Mouse (Mus musculus): ENCODE measurements at regions not wholly inside any gene's neighbourhood (a gene's known extent, or its start where the extent isn't known, plus 50 kb on each side); places are given as distances from the start of the nearest gene placed in this dataset.
A peak's percentile ranks its signal among the peaks of the same experiment; 100 is the strongest.

DNA sequence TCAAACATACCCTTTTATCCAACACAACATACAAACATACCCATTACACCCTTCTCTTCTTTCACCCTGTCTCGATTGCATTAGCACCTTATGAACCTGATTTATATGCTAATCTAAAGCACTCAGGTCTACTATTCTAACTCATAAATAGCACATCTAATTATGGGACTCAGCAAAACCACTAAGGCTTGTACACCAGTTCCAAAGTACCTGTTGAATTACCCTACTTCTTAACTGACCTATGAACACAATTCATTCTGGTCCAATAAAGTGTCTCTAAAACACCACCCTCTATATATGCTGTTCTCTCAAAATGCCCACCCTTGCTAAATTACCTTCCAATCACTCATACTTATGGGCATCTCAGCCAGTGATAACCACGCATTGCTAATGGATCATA, 452.7 kb upstream of the Atp2b1 start:
- DNase-seq (ENCODE audit: low spot score) = no peak

DNA sequence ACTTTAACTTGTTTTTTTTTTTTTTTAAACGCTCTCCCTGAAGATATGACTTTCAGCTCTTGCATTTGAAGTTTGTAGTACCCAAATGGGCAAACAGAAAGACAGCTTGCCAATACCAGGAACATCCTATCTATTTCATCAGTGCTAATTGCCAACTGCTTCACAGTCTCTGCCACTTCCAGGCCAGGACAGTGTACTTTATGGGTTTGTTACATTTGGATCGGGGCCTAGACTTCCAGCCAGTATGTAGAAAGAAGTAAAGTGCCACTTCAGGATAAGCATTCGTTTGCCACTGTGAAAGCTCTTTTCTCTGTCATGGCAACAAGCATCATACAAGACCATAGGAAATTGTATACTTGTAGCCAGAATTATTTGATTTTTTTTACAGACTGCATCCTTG, 439.6 kb upstream of the Atp2b1 start:
- DNase-seq (ENCODE audit: low spot score) = no peak

DNA sequence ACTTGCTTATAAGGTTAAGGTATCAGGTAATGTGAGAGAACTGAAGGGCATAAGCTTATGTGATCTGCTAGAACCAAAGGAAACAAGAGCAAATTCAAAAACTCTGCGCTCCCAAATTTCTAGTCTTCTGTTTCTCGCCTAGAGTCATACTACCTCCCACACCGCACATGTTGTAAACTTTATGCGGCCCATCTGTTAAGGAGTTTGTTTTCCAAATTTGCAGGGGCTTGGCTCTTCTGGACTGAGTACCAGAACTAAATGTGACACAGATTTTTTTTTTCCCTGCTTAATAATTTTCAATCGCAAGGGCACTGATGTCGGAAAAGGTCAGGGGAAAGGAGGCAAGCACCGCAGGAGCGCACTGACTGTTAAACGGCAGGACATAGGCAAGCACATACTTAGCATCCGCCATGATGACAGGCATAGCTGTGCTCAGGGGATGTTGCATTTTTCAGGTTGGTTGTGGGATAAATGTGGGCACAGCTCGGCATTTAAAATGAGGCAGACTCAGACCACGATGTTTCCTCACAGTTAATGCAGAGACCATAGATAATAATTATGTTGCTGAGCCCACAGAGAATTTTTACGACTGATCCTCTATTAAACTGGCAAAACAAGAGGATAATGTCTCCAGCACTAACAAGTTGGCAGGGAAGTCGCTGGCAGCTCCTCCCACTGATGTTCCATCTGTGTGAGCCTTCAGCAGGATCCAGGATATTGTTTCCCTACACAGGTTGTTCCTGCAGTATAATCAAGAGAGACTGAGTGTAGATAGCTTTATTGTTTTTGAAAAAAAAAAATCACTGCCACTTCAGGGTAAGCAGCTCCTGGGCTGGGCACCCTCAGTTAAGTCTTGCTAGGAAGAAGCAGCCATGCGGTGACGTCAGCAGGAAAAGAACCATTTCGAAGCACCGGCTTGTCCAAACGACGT, 428.2 kb upstream of the Atp2b1 start:
- DNase-seq (ENCODE audit: low spot score) = no peak

DNA sequence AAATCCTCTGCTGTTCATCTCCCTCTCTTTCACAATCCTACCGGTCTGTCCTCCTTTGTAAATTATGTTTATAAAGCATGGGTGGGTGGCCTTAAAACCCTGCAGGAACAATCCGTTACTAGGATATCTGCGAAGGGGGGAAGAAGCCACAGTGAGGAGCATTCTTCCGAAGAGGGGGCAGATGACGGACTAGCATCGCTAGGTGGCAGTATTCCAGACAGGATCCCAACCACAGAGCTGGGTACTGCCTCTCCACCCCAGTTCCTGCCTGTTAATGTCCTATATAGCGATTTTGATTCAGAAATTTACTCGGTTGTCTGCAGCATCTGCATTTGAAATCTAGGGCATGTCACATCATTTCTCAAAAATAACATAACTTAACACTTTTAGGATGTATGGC, 419.9 kb upstream of the Atp2b1 start:
- DNase-seq (ENCODE audit: low spot score) = peak; percentile 58

DNA sequence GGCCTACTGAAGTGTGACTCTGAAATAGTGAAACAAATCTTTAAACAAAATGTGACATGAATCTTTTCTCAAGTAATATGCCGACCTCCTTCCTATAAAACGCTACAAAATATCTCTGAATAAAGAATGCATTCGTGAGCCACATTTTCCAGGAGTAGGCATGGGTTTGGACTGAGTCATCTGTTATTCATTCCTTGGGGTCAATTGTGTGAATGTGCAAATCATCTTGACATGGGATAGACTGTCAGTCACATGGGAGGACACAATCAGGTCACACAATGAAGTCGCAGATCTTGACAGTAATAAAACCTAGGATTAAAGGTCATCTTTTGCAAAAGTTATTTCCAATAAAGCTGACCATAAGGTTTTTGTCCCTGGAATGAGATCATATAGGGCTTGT, 418.0 kb upstream of the Atp2b1 start:
- DNase-seq (ENCODE audit: low spot score) = no peak

DNA sequence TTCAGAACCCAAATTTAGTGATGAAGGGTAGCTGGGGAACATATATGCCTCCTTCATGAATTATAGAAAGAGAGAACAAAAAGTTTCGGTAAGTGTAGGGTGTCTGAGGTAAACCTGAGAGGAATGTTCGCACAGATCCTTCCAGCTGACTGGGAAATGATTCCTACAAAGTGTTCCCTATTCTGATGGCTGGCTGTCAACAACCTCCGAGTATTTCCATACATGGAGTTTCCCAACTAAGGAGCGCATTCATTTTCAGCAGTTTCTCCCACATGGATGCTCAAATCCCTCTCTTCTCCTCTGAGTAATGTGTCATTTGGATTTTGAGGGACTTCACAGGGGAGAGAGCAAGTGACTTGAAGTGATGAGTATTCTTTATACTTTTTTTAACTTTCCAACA, 413.9 kb upstream of the Atp2b1 start:
- no peak for DNase-seq (ENCODE audit: low spot score)

DNA sequence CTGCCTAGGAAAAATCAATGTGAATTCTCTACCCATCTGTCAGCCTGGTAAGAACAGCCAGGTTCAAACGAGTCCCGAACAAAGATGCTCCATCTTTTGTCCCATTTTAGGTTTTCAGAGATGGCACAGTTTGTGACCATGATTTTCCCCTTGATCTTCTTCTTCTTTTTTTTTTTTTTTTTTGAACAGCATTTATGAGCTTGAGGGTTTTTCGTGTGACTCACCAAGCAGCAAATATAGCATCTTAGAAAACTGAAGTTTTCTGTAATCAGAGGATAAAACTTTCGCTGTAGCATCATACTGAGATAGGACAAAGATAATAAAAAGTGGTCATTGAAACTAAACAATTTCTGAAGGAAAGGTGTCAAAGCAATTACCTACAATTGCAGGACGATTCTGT, 412.6 kb upstream of the Atp2b1 start:
- no peak for DNase-seq (ENCODE audit: low spot score)

DNA sequence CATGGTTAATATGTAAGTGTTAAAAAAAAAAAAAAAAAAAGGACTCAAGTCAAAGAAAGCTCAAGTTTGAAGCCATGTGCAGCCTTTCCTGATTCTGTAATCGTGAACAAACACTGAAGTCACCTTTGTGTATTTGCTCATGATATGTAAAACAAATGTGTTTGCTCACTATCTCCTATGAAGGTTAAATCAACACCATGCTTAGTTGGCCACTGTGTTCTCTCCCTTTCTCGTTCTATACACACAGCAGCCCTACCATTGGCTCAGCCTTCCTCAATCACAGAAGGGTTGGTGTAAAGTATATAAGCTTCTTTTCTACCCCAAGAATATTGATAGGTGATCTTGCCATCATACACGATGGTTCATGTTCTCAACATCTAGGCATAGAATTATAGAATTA, 409.7 kb upstream of the Atp2b1 start:
- no peak for DNase-seq (ENCODE audit: low spot score)

DNA sequence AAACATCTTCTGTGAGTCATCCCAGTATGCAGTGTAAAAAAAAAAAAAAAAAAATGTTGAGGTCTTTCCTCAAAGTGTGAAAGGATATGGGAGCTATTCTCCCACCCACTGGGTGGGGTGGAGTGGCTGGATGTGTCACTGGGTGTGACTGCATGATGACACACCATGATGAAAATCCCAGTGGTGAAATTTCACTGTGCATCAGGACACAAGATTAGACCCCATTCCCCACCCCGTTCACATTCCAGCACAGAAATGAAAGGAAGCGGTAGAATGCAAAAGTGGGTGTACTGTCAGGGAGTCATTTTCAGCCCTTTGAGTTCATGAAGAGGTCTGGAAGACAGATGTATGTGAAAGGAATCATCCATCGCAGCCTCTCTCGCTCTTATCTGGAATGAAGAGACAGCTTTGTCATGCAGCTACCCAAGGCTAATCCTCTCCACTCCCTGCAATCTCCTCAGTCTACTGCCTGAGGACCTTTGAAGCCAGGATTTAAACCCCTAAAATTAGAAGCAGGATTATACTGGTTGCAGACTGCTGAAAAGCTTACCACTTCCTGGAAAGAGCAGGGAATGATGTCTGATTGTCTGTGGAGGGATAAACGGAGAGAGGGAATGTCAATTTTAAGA, 405.6 kb upstream of the Atp2b1 start:
- DNase-seq (ENCODE audit: low spot score) = no peak

DNA sequence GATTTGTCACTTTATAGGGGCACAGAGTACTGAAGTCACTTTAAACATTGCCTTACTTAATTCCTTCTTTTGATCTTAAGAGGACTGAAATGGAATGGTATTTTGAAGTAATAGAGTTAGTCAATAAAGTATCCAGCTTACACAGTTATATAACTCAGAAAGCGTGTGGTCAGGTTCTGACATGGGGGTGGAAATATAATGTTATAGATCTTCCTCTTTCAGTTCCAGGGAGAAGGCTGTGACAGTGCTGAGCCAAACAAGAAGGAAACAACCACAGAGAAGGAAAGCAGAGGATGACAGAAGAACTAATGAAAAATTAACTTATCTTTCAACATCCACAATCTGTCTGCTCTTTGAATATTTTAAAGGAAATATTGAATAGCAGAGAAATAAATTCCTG, 399.4 kb upstream of the Atp2b1 start:
- DNase-seq (ENCODE audit: low spot score) = no peak

DNA sequence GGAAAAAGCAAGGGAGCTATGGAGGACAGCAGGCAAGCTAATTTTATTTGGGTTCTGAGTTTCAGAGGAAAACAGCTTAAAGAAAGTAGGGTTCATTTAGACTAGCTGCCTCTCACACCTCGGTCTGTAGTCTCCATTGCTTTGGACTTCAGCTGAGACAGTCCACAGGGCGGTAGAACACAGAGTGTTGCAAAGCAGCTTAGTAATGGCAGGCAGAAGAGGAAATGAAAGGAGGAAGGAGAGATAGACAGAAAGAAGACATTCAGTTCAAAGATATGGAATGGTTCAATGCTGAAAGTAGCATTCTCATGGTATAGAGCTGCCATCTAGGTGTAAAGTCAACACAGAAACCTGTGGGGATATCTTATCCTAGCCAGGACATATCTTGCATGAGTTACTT, 396.6 kb upstream of the Atp2b1 start:
- DNase-seq (ENCODE audit: low spot score) = no peak

DNA sequence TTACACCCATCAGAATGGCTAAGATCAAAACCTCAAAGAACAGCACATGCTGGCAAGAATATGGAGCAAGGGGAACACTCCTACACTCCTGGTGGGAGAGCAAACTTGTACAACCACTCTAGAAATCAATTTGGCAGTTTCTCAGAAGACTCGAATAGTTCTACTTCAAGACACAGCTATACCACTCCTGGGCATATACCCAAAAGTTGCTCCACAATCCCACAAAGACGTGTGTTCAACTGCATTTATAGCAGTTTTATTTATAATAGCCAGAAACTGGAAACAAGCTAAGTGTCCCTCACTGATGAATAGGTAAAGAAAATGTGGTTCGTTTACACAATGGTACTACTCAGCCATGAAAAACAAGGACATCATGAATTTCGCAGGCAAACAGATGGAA, 384.6 kb upstream of the Atp2b1 start:
- DNase-seq (ENCODE audit: low spot score) = no peak

DNA sequence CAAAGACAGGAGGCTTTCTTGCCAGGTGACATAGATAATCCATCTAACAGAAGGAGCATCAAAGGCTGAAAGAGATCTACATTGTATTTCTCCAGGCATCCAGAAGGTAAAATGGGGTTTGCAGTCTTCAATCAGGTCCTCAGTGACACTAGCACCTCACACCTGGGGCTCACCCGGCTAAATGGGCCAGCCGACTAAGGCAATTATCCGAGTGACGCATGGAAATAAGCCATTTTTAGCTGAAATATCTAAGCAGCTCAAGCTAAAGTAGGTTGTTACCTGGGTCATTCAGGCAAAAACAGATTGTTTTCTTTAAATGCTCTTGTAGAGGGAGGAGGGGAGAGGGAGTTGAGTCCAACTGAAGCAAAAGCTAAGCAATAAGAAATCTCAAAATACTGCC, 382.8 kb upstream of the Atp2b1 start:
- no peak for DNase-seq (ENCODE audit: low spot score)

DNA sequence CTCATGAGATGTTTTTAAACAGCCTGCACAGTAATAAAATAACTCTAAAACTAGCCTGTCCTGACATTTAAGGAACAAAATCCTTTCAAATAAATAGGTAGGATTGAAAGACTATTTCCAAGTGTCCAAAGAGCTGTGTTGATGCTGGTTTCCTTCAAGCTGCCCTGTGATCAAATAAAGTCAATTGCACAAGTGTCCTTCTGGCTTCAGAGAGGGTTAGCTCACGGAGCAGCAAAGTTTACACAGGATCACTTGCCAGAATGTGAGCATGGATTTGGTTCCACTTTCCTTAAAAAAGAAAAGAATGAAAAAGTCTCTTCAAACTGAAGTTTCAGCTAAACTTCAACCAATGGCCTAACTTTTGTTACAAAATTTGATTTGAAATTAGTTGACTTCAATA, 375.5 kb upstream of the Atp2b1 start:
- no peak for DNase-seq (ENCODE audit: low spot score)

DNA sequence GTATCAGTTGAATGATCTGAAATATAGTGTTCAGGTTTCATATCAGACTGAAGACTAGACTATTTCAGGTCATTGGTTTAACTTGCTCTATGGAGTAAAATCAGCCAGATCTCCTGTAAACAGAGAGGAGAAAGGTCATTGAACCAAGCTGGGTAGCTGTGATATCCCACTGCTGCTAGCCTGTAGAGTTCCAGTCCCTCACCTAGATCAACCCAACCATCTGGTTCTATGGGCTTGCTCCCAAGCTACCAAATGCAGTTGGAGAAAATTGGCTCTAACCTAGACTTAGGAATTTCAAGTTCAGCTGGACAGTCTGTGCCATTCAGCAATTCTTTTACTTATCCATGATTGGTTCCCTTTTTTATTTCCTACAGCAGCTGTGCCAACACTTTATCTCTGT, 373.1 kb upstream of the Atp2b1 start:
- no peak for DNase-seq (ENCODE audit: low spot score)

DNA sequence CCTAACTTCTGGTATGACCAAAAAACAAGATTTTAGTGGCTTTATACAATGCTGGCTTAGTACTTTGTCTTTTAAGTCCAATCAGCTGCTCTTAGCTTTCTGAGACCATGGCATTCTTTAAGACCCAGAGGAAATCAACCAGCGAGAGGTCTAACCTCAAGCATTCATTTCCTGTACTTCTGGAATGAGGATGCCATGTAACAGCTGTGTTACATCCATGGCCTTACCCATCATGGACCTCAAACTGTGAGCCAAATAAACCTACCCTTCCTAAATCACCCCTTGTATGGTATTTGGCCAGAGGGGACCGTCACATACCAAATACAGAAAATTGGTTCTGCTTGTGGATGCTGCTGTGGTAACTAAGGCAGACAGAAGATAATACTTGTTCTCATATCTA, 372.1 kb upstream of the Atp2b1 start:
- DNase-seq (ENCODE audit: low spot score) = no peak

DNA sequence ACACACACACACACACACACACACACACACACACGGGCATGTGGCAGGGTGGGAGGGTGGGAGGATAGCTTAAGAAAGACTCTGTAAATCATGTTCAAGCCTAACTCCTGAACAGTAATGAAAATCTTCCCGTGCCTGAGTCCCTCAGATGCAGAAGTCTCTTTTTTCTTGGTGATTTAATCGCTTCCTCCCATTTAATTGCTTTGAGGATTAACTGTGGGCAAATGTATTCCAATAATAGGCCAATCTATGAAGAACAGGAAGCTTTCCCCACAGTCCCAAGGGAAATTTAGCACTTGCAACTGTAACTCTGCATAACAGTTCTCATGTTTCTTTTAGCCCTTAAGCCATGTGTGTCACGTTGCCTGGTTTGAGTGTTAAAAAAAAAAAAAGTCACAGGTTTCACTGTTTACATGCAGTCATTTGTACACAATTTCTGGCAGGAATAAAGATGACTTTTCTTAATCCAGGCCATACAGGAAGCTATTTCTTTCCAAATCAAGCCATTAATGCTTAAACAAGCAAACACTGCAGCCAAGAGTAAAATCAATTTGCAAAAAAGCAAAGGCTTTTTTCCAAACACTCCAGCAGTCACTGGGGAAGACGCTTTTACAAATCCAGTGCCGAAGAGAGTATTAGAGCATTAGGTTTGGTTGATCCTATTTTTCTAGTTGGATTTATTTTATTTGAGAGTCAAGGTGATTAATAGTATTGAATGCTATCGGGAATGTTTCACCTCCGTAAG, 370.8 kb upstream of the Atp2b1 start:
- no peak for DNase-seq (ENCODE audit: low spot score)

DNA sequence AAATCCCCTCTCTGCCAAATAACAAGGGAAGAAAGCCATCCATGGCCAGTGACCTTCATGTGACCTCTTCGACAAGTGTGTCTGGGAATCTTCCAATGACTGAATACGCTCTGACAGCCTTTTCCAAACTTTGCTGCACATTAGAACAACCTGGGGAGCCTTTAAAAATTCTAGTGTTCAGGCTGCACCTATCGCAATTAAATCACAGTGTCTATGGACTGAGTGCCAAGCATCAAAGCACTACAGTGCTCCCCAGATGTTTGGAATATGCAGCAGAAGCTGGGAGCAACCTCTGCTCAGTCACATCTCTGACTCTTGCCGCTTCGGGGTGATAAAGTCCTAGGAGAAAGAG, 370.2 kb upstream of the Atp2b1 start:
- no peak for DNase-seq (ENCODE audit: low spot score)

DNA sequence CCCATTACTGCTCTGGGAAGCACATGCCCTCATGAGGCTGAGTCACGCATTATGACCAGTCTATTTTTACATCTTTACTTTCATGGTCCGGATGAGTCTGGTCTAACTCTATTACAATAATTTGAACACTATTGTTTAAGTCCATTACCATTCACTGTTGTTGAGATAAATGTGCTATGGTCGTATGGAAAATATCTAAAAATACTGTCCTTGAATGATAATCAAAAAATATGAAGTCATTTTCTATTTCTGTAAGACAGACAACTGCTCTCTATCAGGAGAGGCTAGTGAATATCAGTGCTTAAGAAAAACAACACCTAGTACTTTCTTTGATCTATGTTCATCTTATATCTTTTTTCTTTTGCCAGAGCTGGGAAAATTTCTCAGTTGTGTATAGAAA, 359.6 kb upstream of the Atp2b1 start:
- no peak for DNase-seq (ENCODE audit: low spot score)

DNA sequence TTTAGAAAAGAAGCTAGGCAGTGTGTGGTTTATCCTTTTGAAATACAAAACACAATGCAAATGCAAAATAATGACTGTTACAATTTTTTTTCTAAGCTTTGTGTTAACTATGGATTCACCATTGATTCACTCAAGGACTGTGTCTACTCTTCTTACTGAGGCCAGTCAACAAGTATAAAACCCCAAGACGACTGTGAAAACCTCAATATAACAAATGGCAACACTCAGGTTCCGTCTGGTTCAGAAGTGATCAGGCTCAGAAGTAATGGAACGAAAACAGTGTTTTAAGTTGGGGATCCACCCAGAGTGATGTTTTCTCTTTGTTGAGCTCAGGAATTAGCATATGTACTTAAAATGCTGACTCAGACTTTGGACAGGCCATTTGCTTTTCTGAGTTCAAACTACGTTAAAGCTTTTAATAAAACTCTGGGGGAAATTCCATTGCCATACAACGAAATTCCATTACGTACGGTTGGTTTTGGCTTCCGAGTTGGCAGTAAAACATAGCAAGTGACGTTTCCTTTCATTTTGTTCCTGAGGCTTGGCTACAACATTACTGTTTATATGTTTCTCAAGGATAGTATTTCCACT, 356.6 kb upstream of the Atp2b1 start:
- DNase-seq (ENCODE audit: low spot score) = no peak

DNA sequence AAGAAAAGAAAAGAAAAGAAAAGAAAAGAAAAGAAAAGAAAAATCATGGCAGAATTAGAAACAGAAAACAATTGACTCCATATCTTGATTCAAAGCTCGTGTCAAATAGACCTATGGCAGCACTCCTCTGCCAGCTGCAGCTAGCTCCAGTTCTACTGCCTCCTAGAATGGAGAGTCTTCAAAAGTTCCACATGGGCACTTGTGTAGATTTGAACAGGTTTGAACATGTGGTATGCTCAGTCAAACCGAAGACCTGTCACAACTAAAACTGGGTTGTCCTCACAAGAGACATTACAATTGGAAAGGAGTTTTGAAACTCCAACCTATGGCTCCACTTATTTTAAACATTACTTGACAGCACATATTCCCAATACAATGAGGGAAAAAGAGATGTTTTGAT, 355.6 kb upstream of the Atp2b1 start:
- no peak for DNase-seq (ENCODE audit: low spot score)

DNA sequence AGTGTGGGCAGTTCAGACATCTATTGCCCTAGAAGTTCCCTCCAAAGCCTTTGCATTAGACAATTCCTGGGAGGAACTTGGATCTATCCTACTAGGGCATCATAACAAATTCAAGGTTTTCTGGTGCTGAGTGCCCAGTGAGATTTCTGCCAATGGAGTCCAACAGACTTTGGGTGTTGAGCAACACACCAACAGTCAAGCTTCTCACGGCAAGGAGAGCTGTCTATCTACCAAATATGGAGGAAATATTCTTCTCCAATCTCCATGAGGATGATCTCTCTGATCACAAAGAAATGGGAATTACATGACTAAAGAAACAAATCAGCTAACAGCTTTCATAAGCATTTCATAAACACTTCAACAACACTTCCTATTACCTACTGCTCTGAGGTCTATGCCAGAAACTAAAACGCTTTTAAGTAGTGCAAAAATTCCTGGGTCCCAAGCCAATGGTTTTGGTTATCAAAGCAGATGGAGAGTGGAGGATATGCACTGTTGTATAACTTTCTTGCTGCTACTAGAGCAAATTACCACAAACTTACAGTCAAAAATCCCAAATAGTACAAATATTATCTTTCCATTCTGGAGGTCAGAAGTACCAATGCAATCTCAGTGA, 351.8 kb upstream of the Atp2b1 start:
- DNase-seq (ENCODE audit: low spot score) = no peak

Data from T-cell, adult 2 months (primary cell).